In the genomic region with DNA sequence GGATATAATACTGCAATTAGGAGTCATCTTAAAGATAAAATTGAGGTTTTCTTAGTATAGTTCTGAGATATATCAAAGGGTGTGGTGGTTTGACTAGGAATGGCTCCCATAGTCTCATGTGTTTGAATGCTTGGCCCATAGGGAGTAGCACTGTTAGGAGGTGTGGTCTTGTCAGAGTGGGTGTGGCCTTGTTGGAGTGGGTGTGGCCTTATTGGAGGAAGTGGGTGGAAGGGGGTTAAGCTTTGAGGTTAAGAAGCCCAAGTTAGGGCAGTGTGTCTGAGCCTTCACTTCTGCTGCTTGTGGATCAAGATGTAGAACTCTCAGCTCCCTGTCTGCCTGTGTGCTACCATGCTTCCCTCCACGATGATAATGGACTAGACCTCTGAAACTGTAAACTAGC, we compare ENCODE assay signal across 36 mouse cellular contexts. TPM values are rescaled to one million over a fixed set of nuclear protein-coding genes. Genes with fewer than 3 reads are reported as not detected.
DNase-seq lines count a peak whose midpoint lies in the region; ATAC-seq lines count a peak whose summit lies in the region.
"Had no signal": no experiment of that assay in that cellular context is flagged by ENCODE, and none has a peak within 500 bp of the region (broad histone marks: within the 10 kb centered on the region; RNA-seq: fewer than 3 reads in every experiment).

No protein-coding gene starts in this region.

- H3K9me3 ChIP-seq in heart, embryonic 11.5 days (replicated peaks; ENCODE audit: control insufficient read depth, low read length), result no peaks in the 10 kb centered on the region
- H3K9me3 ChIP-seq: embryonic facial prominence, embryonic 12.5 days; heart, embryonic 15.5 days; intestine, embryonic 15.5 days; limb, embryonic 10.5 days; limb, embryonic 15.5 days; liver, embryonic 13.5 days; midbrain, embryonic 10.5 days; midbrain, embryonic 15.5 days had no signal

- no peak for ATAC-seq in heart, embryonic 11.5 days (replicated peaks; ENCODE audit: insufficient number of reproducible peaks, low FRiP score, low TSS enrichment)
- ATAC-seq in granulocyte monocyte progenitor cell, adult 5-6 weeks (replicated peaks; ENCODE audit: poor library complexity, severe bottlenecking), result no peak; the same call in 1 of the 2 replicates
- ATAC-seq: CD4-positive, CD25-positive, alpha-beta regulatory T cell, adult 4 months; forebrain, embryonic 14.5 days; hindbrain, postnatal 0 days; intestine, embryonic 15.5 days; lung, postnatal 0 days; midbrain, embryonic 15.5 days had no signal

- H3K27me3 ChIP-seq in heart, embryonic 11.5 days (ENCODE audit: control insufficient read depth, insufficient read depth, low read length), result no peaks in the 10 kb centered on the region
- H3K27me3 ChIP-seq: embryonic facial prominence, embryonic 12.5 days; heart, embryonic 15.5 days; intestine, embryonic 15.5 days; limb, embryonic 15.5 days; liver, embryonic 13.5 days; midbrain, embryonic 15.5 days had no signal

- DNase-seq in heart, adult 11 months, result peak; percentile 44
- peak; percentile 13 for DNase-seq in 416B (ENCODE audit: low read depth)
- peak; percentile 33 for DNase-seq in R1 (ENCODE audit: low read depth, low spot score)
- peak; percentile 9 to 44 for DNase-seq in thymus, postnatal 36 days
- no peak for DNase-seq in kidney, adult 8-10 months
- DNase-seq: adrenal gland, postnatal 10 days; cerebellum, adult 8-10 months; cerebellum, postnatal 25 days; gastrocnemius, postnatal 14 days; kidney, adult 2 months; kidney, postnatal 4 days; liver, embryonic 13.5 days; lung, adult 18-20 months; right cerebral cortex, adult 18-20 months; spleen, adult 18-20 months had no signal

- 86% methylated on average over 1 of the region's 1 CpGs for WGBS in heart, embryonic 11.5 days (ENCODE audit: insufficient replicate concordance)

- no peak overlapping the region for H3K4me2 ChIP-seq in heart, embryonic 11.5 days
- H3K4me2 ChIP-seq: embryonic facial prominence, embryonic 12.5 days; heart, embryonic 15.5 days; intestine, embryonic 15.5 days; limb, embryonic 15.5 days; liver, embryonic 13.5 days; midbrain, embryonic 15.5 days had no signal

- no peak overlapping the region for H3K27ac ChIP-seq in heart, embryonic 11.5 days (ENCODE audit: low read depth, low read length)
- H3K27ac ChIP-seq: embryonic facial prominence, embryonic 12.5 days; heart, embryonic 15.5 days; hindbrain, postnatal 0 days; intestine, embryonic 15.5 days; kidney, postnatal 0 days; limb, embryonic 10.5 days; limb, embryonic 15.5 days; liver, embryonic 13.5 days; midbrain, embryonic 10.5 days; midbrain, embryonic 15.5 days had no signal

- H3K4me1 ChIP-seq in heart, embryonic 11.5 days (ENCODE audit: control insufficient read depth, insufficient read depth, low read length), result no peaks in the 10 kb centered on the region
- H3K4me1 ChIP-seq: embryonic facial prominence, embryonic 12.5 days; heart, embryonic 15.5 days; intestine, embryonic 15.5 days; limb, embryonic 10.5 days; limb, embryonic 15.5 days; liver, embryonic 13.5 days; midbrain, embryonic 10.5 days; midbrain, embryonic 15.5 days had no signal

- H3K36me3 ChIP-seq in heart, embryonic 11.5 days (ENCODE audit: control insufficient read depth, insufficient read depth, low read length), result no peaks in the 10 kb centered on the region
- H3K36me3 ChIP-seq: heart, embryonic 15.5 days; intestine, embryonic 15.5 days; limb, embryonic 10.5 days; liver, embryonic 13.5 days; midbrain, embryonic 10.5 days; midbrain, embryonic 15.5 days had no signal

- no peak overlapping the region for H3K9ac ChIP-seq in heart, embryonic 11.5 days (ENCODE audit: low read depth, low read length)
- H3K9ac ChIP-seq: embryonic facial prominence, embryonic 12.5 days; heart, embryonic 15.5 days; intestine, embryonic 15.5 days; limb, embryonic 15.5 days; liver, embryonic 13.5 days; midbrain, embryonic 15.5 days had no signal

- no peak overlapping the region for H3K4me3 ChIP-seq in heart, embryonic 11.5 days (ENCODE audit: low read depth, low read length)
- H3K4me3 ChIP-seq: embryonic facial prominence, embryonic 12.5 days; heart, embryonic 15.5 days; intestine, embryonic 15.5 days; limb, embryonic 10.5 days; limb, embryonic 15.5 days; liver, embryonic 13.5 days; midbrain, embryonic 10.5 days; midbrain, embryonic 15.5 days had no signal

RNA-seq across cellular contexts. Expression of gene Txndc8, which starts 54.0 kb away (rescaled TPM):
- not detected in 2 replicates for polyA plus RNA-seq in heart, embryonic 11.5 days (2014; fragmentation: Nextera tagmentation; extraction: Ambion mirVana)
- not detected in 2 replicates for total RNA-seq in granulocyte monocyte progenitor cell, adult 5-6 weeks (2014; fragmentation: Nextera tagmentation)
- total RNA-seq in granulocyte monocyte progenitor cell, adult 5-6 weeks (2017), result not detected in 2 replicates
- total RNA-seq: adrenal gland, postnatal 10 days; gastrocnemius, postnatal 14 days; heart, postnatal 25 days; hindbrain, postnatal 0 days; layer of hippocampus, adult 8-10 months; layer of hippocampus, postnatal 25 days; neutrophil, adult 5-6 weeks had no signal
- polyA plus RNA-seq: CD4-positive, CD25-positive, alpha-beta regulatory T cell, adult 4 months; embryonic facial prominence, embryonic 12.5 days; forebrain, embryonic 14.5 days; heart, embryonic 15.5 days; hindbrain, embryonic 11.5 days; hindbrain, postnatal 0 days; intestine, embryonic 15.5 days; kidney, adult 2 months; kidney, postnatal 0 days; limb, embryonic 10.5 days; limb, embryonic 15.5 days; liver, embryonic 13.5 days; lung, postnatal 0 days; midbrain, embryonic 10.5 days; midbrain, embryonic 15.5 days; neural tube, embryonic 11.5 days; stomach, embryonic 16.5 days had no signal

Comparison
In these comparisons a context has a peak if more than half of its experiments do, and no peak if none do; other contexts are left out.
1. DNase-seq: peak in heart, adult 11 months (single experiment), 416B (single experiment), R1 (single experiment) and thymus, postnatal 36 days (2 of 2); none in kidney, adult 8-10 months (0 of 2).